Mouse (Mus musculus) ES-Bruce4 (cell line): ENCODE measurements at regions not wholly inside any gene's neighbourhood (a gene's known extent, or its start where the extent isn't known, plus 50 kb on each side); places are given as distances from the start of the nearest gene placed in this dataset.

Source experiments
- CTCF ChIP-seq: IDR thresholded peaks from one replicate; pipeline ENCODE4 v1.8.1; 2011; ENCODE audit warnings: low read depth, low read length
- POLR2A ChIP-seq: IDR thresholded peaks from one replicate; pipeline ENCODE4 v1.8.1; 2011; ENCODE audit warnings: low read length; ENCODE audit not compliant: insufficient read depth

- TF ChIP-seq POLR2A = no peak
- no peak for TF ChIP-seq CTCF
These were observed 804.9 kb upstream of the Vwc2 start for GRCm38 (mm10) chr11:10309023-10309720.
